Mouse (Mus musculus) midbrain, embryonic 15.5 days (tissue): ENCODE data around the gene Gm14124. TPM values are rescaled to one million over a fixed set of nuclear protein-coding genes. Genes with fewer than 3 reads are reported as not detected.
"Not testable (repeated sequence)": the region's sequence is repeated elsewhere in the genome, so short reads cannot be mapped to it uniquely, and the experiment has no call there.

Experiments
- ATAC-seq: fragments of 200-750 bp; cut with Nextera tagmentation; replicated peaks from 2 replicates; pipeline ENCODE4 v1.8.0; 2017; ENCODE audit warnings: moderate TSS enrichment
- H3K27ac ChIP-seq: fragments of 300-500 bp; sonication (generic); 2 replicates; pipeline ENCODE4 v1.5.1; 2015; ENCODE audit warnings: mild to moderate bottlenecking, inconsistent platforms
- H3K27me3 ChIP-seq: fragments of 300-500 bp; sonication (generic); replicated peaks from 2 replicates; pipeline ENCODE4 v1.6.1; 2015; ENCODE audit warnings: inconsistent platforms
- H3K36me3 ChIP-seq: fragments of 300-500 bp; sonication (generic); replicated peaks from 2 replicates; pipeline ENCODE4 v1.6.1; 2015; ENCODE audit warnings: inconsistent platforms
- H3K4me1 ChIP-seq: fragments of 300-500 bp; sonication (generic); 2 replicates; pipeline ENCODE4 v1.6.1; 2015; ENCODE audit warnings: inconsistent platforms
- H3K4me2 ChIP-seq: fragments of 300-500 bp; sonication (generic); 2 replicates; pipeline ENCODE4 v1.6.1; 2015; ENCODE audit warnings: inconsistent platforms, mild to moderate bottlenecking, moderate library complexity
- H3K4me3 ChIP-seq: fragments of 300-500 bp; sonication (generic); 2 replicates; pipeline ENCODE4 v1.5.1; 2015; ENCODE audit warnings: mild to moderate bottlenecking, inconsistent platforms
- H3K9ac ChIP-seq: fragments of 300-500 bp; sonication (generic); 2 replicates; pipeline ENCODE4 v1.6.1; 2015; ENCODE audit warnings: mild to moderate bottlenecking, inconsistent platforms
- H3K9me3 ChIP-seq: fragments of 300-500 bp; sonication (generic); 2 replicates; pipeline ENCODE4 v1.6.1; 2016; ENCODE audit warnings: inconsistent platforms
- WGBS: fragments of 180-500 bp; shearing (Covaris S2); methylation state at CpG from one replicate; pipeline ENCODE4 v1.1.7; 2015; ENCODE audit warnings: mixed read lengths; 5-methylcytosine and 5-hydroxymethylcytosine counted together
- polyA plus RNA-seq: library from polyadenylated mRNA; unstranded; fragments of >200 nt; fragmentation: Nextera tagmentation; extraction: Ambion mirVana; gene quantifications from 2 replicates; pipeline ENCODE4 v1.2.1, GENCODE M21; 2015

Gm14124 gene
- not detected in 2 replicates for polyA plus RNA-seq

- ATAC-seq, H3K4me1 ChIP-seq, H3K27ac ChIP-seq, H3K4me2 ChIP-seq, H3K9me3 ChIP-seq, H3K27me3 ChIP-seq, H3K4me3 ChIP-seq, H3K36me3 ChIP-seq, H3K9ac ChIP-seq: not testable (repeated sequence)
- WGBS, result 94% methylated on average over 4 of the region's 4 CpGs
Observed at GRCm38 (mm10) chr2:150257291-150257690, at the start of gene Gm14124. Gm14124 (plus strand) TSS chr2:150257517.

- Histone ChIP-seq H3K27ac (peak within 1 kb of the TSS; percentile 60), H3K9ac (peak within 1 kb of the TSS; percentile 45), H3K4me2 (peak within 1 kb of the TSS; percentile 49), H3K4me3 (peak within 1 kb of the TSS; percentile 45)
- 4% methylated on average over 15 of the region's 15 CpGs for WGBS
- H3K4me1 ChIP-seq, H3K27me3 ChIP-seq, H3K36me3 ChIP-seq, H3K9me3 ChIP-seq: not testable (repeated sequence)
- peak; percentile 100 for ATAC-seq
Observed at GRCm38 (mm10) chr2:150217600-150218362, 39.5 kb upstream of the Gm14124 start, which contains the start of gene Zfp937. Zfp937 (plus strand) TSS chr2:150218073.

- 14% methylated on average over 4 of the region's 4 CpGs for WGBS
- H3K4me2 ChIP-seq, result peak overlapping the region; percentile 49
- not testable (repeated sequence) for H3K9me3 ChIP-seq, H3K4me1 ChIP-seq, H3K36me3 ChIP-seq, H3K27me3 ChIP-seq, ATAC-seq
- H3K9ac ChIP-seq, result peak overlapping the region; percentile 45
- H3K4me3 ChIP-seq, result peak overlapping the region; percentile 45
- peak overlapping the region; percentile 60 for H3K27ac ChIP-seq
Observed at GRCm38 (mm10) chr2:150218363-150218725, 39.0 kb upstream of the Gm14124 start.

- not testable (repeated sequence) for H3K4me1 ChIP-seq, H3K27ac ChIP-seq, H3K4me2 ChIP-seq, ATAC-seq, H3K4me3 ChIP-seq, H3K36me3 ChIP-seq, H3K9ac ChIP-seq, H3K9me3 ChIP-seq, H3K27me3 ChIP-seq
Observed at GRCm38 (mm10) chr2:150223263-150223662, 34.1 kb upstream of the Gm14124 start.

- no peak for ATAC-seq
- Histone ChIP-seq H3K4me1 (no peaks in the 10 kb centered on the region), H3K4me2 (no peak overlapping the region), H3K9me3 (peaks cover 25% of the 10 kb centered on the region), H3K27ac (no peak overlapping the region), H3K36me3 (peaks cover 20% of the 10 kb centered on the region), H3K9ac (no peak overlapping the region), H3K27me3 (no peaks in the 10 kb centered on the region), H3K4me3 (no peak overlapping the region)
- WGBS, result 92% methylated on average over 2 of the region's 2 CpGs
Observed at GRCm38 (mm10) chr2:150243211-150243610, 14.1 kb upstream of the Gm14124 start.

GRCm38 (mm10) chr2:150255491-150255890 lies 1.8 kb upstream of the Gm14124 start, which contains the start of gene Gm21994:
Gm21994 (minus strand) TSS chr2:150255591.
- ATAC-seq, H3K4me1 ChIP-seq, H3K36me3 ChIP-seq, H3K27ac ChIP-seq, H3K27me3 ChIP-seq, H3K4me2 ChIP-seq, H3K9me3 ChIP-seq, H3K4me3 ChIP-seq, H3K9ac ChIP-seq: not testable (repeated sequence)
- 63% methylated on average over 2 of the region's 2 CpGs for WGBS

- not testable (repeated sequence) for H3K36me3 ChIP-seq, H3K4me2 ChIP-seq, H3K4me1 ChIP-seq, H3K27ac ChIP-seq, ATAC-seq, H3K9ac ChIP-seq, H3K4me3 ChIP-seq, H3K9me3 ChIP-seq, H3K27me3 ChIP-seq
- WGBS, result 70% methylated on average over 2 of the region's 2 CpGs
Observed at GRCm38 (mm10) chr2:150256861-150257260, 456 bp upstream of the Gm14124 start.

- ATAC-seq, result no peak
- WGBS, result 87% methylated on average over 6 of the region's 6 CpGs
- no peaks in the 10 kb centered on the region for H3K9me3 ChIP-seq
- H3K9ac ChIP-seq, result no peak overlapping the region
- H3K27me3 ChIP-seq, result no peaks in the 10 kb centered on the region
- H3K36me3 ChIP-seq, result no peaks in the 10 kb centered on the region
- no peaks in the 10 kb centered on the region for H3K4me1 ChIP-seq
- H3K4me3 ChIP-seq, result no peak overlapping the region
- no peak overlapping the region for H3K27ac ChIP-seq
- H3K4me2 ChIP-seq, result no peak overlapping the region
Observed at GRCm38 (mm10) chr2:150293669-150294068, 36.4 kb downstream of the Gm14124 start.

GRCm38 (mm10) chr2:150299096-150299495 lies 41.8 kb downstream of the Gm14124 start:
- Histone ChIP-seq H3K4me3 (no peak overlapping the region), H3K27ac (no peak overlapping the region), H3K4me1 (no peaks in the 10 kb centered on the region), H3K9ac (no peak overlapping the region), H3K36me3 (no peaks in the 10 kb centered on the region), H3K9me3 (no peaks in the 10 kb centered on the region), H3K4me2 (no peak overlapping the region), H3K27me3 (no peaks in the 10 kb centered on the region)
- no peak for ATAC-seq
- WGBS, result 58% methylated on average over 1 of the region's 1 CpGs

- H3K4me1 ChIP-seq, result peaks cover 3% of the 10 kb centered on the region; the same call in 1 of the 2 replicates
- H3K27me3 ChIP-seq, result no peaks in the 10 kb centered on the region
- no peaks in the 10 kb centered on the region for H3K36me3 ChIP-seq
- H3K27ac ChIP-seq, result no peak overlapping the region
- ATAC-seq, result no peak
- no peaks in the 10 kb centered on the region for H3K9me3 ChIP-seq
- no peak overlapping the region for H3K4me3 ChIP-seq
- no peak overlapping the region for H3K4me2 ChIP-seq
- no peak overlapping the region for H3K9ac ChIP-seq
- 90% methylated on average over 10 of the region's 10 CpGs for WGBS
Observed at GRCm38 (mm10) chr2:150307183-150307773, 50.0 kb downstream of the Gm14124 start.

- not testable (repeated sequence) for H3K27ac ChIP-seq, H3K4me1 ChIP-seq, H3K9me3 ChIP-seq, H3K36me3 ChIP-seq, H3K27me3 ChIP-seq
- peak overlapping the region; percentile 43 for H3K9ac ChIP-seq
- peak; percentile 99 for ATAC-seq
- H3K4me2 ChIP-seq, result peak overlapping the region; percentile 52
- 20% methylated on average over 19 of the region's 19 CpGs for WGBS
- H3K4me3 ChIP-seq, result peak overlapping the region; percentile 52
Observed at GRCm38 (mm10) chr2:150310952-150311884, 53.9 kb downstream of the Gm14124 start.

GRCm38 (mm10) chr2:150316140-150316539 lies 58.8 kb downstream of the Gm14124 start:
- Histone ChIP-seq H3K9me3 (peaks cover 26% of the 10 kb centered on the region), H3K4me3 (no peak overlapping the region), H3K4me2 (no peak overlapping the region), H3K27me3 (no peaks in the 10 kb centered on the region), H3K4me1 (no peaks in the 10 kb centered on the region), H3K36me3 (peaks cover 15% of the 10 kb centered on the region), H3K9ac (no peak overlapping the region), H3K27ac (no peak overlapping the region)
- ATAC-seq, result no peak
